Mouse (Mus musculus): ENCODE data around the gene Hopx.

DNA sequence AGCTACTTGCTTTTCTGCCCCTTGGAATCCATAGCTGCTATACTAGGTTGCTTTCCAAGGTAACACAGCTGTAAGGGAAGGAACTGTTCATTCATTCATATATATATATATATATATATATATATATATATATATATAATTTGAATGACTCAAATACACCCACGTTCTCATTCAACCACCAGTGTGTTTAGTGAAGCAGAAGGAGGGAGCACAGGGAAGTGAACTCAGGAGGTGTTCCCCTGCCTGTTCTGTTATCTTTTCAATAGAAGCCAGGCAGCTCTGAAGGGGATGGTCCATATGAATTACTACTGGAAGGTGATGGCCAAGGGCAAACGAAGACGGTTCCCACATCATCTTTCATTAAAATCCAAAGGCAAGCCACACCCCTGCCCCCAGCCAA is 27.8 kb downstream of the Hopx start:
- TF ChIP-seq MAFK (IDR thresholded peaks at IDR 0.05; ENCODE audit: insufficient read depth, low read depth, low read length) (no peak), ZC3H11A (IDR thresholded peaks at IDR 0.05; ENCODE audit: borderline replicate concordance, low read depth, low read length) (no peak), CHD2 (IDR thresholded peaks at IDR 0.05; ENCODE audit: low read depth, low read length) (no peak), ZNF384 (IDR thresholded peaks at IDR 0.05; ENCODE audit: low read depth, low read length) (no peak)

Data from ES-E14 (cell line).